ENCODE assay signal across 16 mouse cellular contexts in genomic region chr7:68301160-68301559, GRCm38 (mm10). TPM values are rescaled to one million over a fixed set of nuclear protein-coding genes. Genes with fewer than 3 reads are reported as not detected.
DNase-seq lines count a peak whose midpoint lies in the region; ATAC-seq and TF ChIP-seq lines count a peak whose summit lies in the region.
"Had no signal": no experiment of that assay in that cellular context is flagged by ENCODE, and none has a peak within 500 bp of the region (broad histone marks: within the 10 kb centered on the region; RNA-seq: fewer than 3 reads in every experiment).

No protein-coding gene starts in this region.

- no peaks in the 10 kb centered on the region for H3K27me3 ChIP-seq in hindbrain, embryonic 11.5 days (ENCODE audit: control insufficient read depth, insufficient read depth, low read length)
- no peaks in the 10 kb centered on the region for H3K27me3 ChIP-seq in hindbrain, postnatal 0 days (ENCODE audit: insufficient read depth, low read length)
- H3K27me3 ChIP-seq in midbrain, embryonic 10.5 days (ENCODE audit: low read depth, poor library complexity, severe bottlenecking), result no peaks in the 10 kb centered on the region
- no peaks in the 10 kb centered on the region for H3K27me3 ChIP-seq in midbrain, embryonic 16.5 days (ENCODE audit: control insufficient read depth, insufficient read depth, low read depth, low read length)
- no peaks in the 10 kb centered on the region for H3K27me3 ChIP-seq in limb, embryonic 14.5 days (ENCODE audit: control insufficient read depth, insufficient read depth, low read length)
- H3K27me3 ChIP-seq: liver, embryonic 13.5 days; neural tube, embryonic 12.5 days; Patski had no signal

- H3K4me3 ChIP-seq in hindbrain, embryonic 11.5 days (ENCODE audit: low read depth, low read length), result no peak overlapping the region
- no peak overlapping the region for H3K4me3 ChIP-seq in hindbrain, postnatal 0 days (ENCODE audit: low read length)
- no peak overlapping the region for H3K4me3 ChIP-seq in midbrain, embryonic 10.5 days
- H3K4me3 ChIP-seq in midbrain, embryonic 16.5 days (ENCODE audit: low read depth, low read length), result no peak overlapping the region
- H3K4me3 ChIP-seq in ES-E14 (ENCODE audit: insufficient read depth in 1 of 2, low read depth in 1 of 2, low read length in 2 of 2, poor library complexity in 1 of 2, severe bottlenecking in 1 of 2), result peak overlapping the region; percentile 28 to 63; a peak in 3 of 4 replicates
- H3K4me3 ChIP-seq in limb, embryonic 14.5 days (replicated peaks; ENCODE audit: low read length), result no peak overlapping the region
- H3K4me3 ChIP-seq: liver, embryonic 13.5 days; neural tube, embryonic 12.5 days had no signal

- no peaks in the 10 kb centered on the region for H3K4me1 ChIP-seq in hindbrain, embryonic 11.5 days (replicated peaks; ENCODE audit: control insufficient read depth, insufficient read depth, low read length)
- H3K4me1 ChIP-seq in hindbrain, postnatal 0 days (ENCODE audit: insufficient read depth, low read length), result no peaks in the 10 kb centered on the region
- peaks cover 12% of the 10 kb centered on the region; the same call in 1 of the 2 replicates for H3K4me1 ChIP-seq in midbrain, embryonic 10.5 days
- no peaks in the 10 kb centered on the region for H3K4me1 ChIP-seq in midbrain, embryonic 16.5 days (ENCODE audit: control insufficient read depth, insufficient read depth, low read length)
- no peaks in the 10 kb centered on the region for H3K4me1 ChIP-seq in ES-E14 (ENCODE audit: control insufficient read depth in 2 of 2, insufficient read depth in 2 of 2, low read length in 2 of 2, poor library complexity in 1 of 2)
- peaks cover 17% of the 10 kb centered on the region for H3K4me1 ChIP-seq in limb, embryonic 14.5 days (ENCODE audit: control insufficient read depth, insufficient read depth, low read length)
- H3K4me1 ChIP-seq: neural tube, embryonic 12.5 days had no signal

- no peaks in the 10 kb centered on the region for H3K9me3 ChIP-seq in hindbrain, embryonic 11.5 days (ENCODE audit: control insufficient read depth, low read length)
- H3K9me3 ChIP-seq in hindbrain, postnatal 0 days (ENCODE audit: low read length), result no peaks in the 10 kb centered on the region
- no peaks in the 10 kb centered on the region for H3K9me3 ChIP-seq in midbrain, embryonic 10.5 days (replicated peaks)
- H3K9me3 ChIP-seq in midbrain, embryonic 16.5 days (replicated peaks; ENCODE audit: control insufficient read depth, low read length, poor library complexity, severe bottlenecking), result no peaks in the 10 kb centered on the region
- no peaks in the 10 kb centered on the region for H3K9me3 ChIP-seq in ES-E14 (ENCODE audit: control insufficient read depth, insufficient read depth, low read depth, low read length)
- H3K9me3 ChIP-seq in limb, embryonic 14.5 days (ENCODE audit: control insufficient read depth, low read length), result no peaks in the 10 kb centered on the region
- H3K9me3 ChIP-seq: liver, embryonic 13.5 days; neural tube, embryonic 12.5 days had no signal

- no peak overlapping the region for H3K9ac ChIP-seq in hindbrain, embryonic 11.5 days (ENCODE audit: low read depth, low read length)
- no peak overlapping the region for H3K9ac ChIP-seq in hindbrain, postnatal 0 days (replicated peaks; ENCODE audit: low read length)
- no peak overlapping the region for H3K9ac ChIP-seq in midbrain, embryonic 16.5 days (ENCODE audit: low read depth, low read length)
- no peak overlapping the region; the same call in 1 of the 2 replicates for H3K9ac ChIP-seq in ES-E14 (ENCODE audit: insufficient read depth, low read depth, low read length, poor library complexity, severe bottlenecking)
- no peak overlapping the region for H3K9ac ChIP-seq in limb, embryonic 14.5 days (ENCODE audit: low read depth, low read length, severe bottlenecking)
- H3K9ac ChIP-seq: liver, embryonic 13.5 days; neural tube, embryonic 12.5 days had no signal

- in situ Hi-C loops in ES-E14 (cut with MboI; ENCODE audit: low sequenced_read_pairs in 2 of 2, unreplicated experiment in 2 of 2), result loop anchor here in 1 of 2 experiments (25.0 kb wide), 1 partner anchor 514 kb away; no protein-coding TSS in a partner anchor

- DNase-seq in hindbrain, embryonic 11.5 days (ENCODE audit: low spot score), result peak; percentile 10
- DNase-seq in hindbrain, postnatal 0 days (ENCODE audit: low spot score), result no peak
- peak; percentile 26 for DNase-seq in midbrain, embryonic 10.5 days (ENCODE audit: low spot score)
- DNase-seq in ES-E14 (ENCODE audit: low read depth, low spot score), result no peak
- peak; percentile 40 for DNase-seq in limb, embryonic 14.5 days (ENCODE audit: low spot score)
- DNase-seq in right cerebral cortex, adult 2 months (ENCODE audit: low spot score in 2 of 2), result no peak
- DNase-seq: adrenal gland, postnatal 10 days; cerebellum, adult 11 months; kidney, adult 18-20 months; liver, embryonic 13.5 days; retina, postnatal 1 day had no signal

- no peak overlapping the region for H3K27ac ChIP-seq in hindbrain, embryonic 11.5 days (ENCODE audit: low read depth, low read length)
- no peak overlapping the region for H3K27ac ChIP-seq in hindbrain, postnatal 0 days
- no peak overlapping the region for H3K27ac ChIP-seq in midbrain, embryonic 10.5 days (replicated peaks)
- H3K27ac ChIP-seq in midbrain, embryonic 16.5 days (ENCODE audit: low read length), result no peak overlapping the region
- no peak overlapping the region for H3K27ac ChIP-seq in ES-E14 (ENCODE audit: insufficient read depth, low read depth, low read length, poor library complexity, severe bottlenecking)
- no peak overlapping the region for H3K27ac ChIP-seq in limb, embryonic 14.5 days (replicated peaks; ENCODE audit: low read depth, low read length)
- H3K27ac ChIP-seq: liver, embryonic 13.5 days; neural tube, embryonic 12.5 days had no signal

- no peak for ATAC-seq in hindbrain, embryonic 11.5 days (ENCODE audit: low FRiP score)
- ATAC-seq in hindbrain, postnatal 0 days, result no peak
- no peak for ATAC-seq in midbrain, embryonic 16.5 days
- ATAC-seq in limb, embryonic 14.5 days (ENCODE audit: low FRiP score, low read depth), result no peak
- ATAC-seq: Patski had no signal

- TF ChIP-seq POLR2A in limb, embryonic 14.5 days (IDR thresholded peaks at IDR 0.05; ENCODE audit: borderline replicate concordance, extremely low read depth, insufficient read depth, insufficient read length), result no peak

- 84% methylated on average over 7 of the region's 7 CpGs for WGBS in hindbrain, embryonic 11.5 days
- WGBS in hindbrain, postnatal 0 days, result 79% methylated on average over 7 of the region's 7 CpGs
- 81% methylated on average over 7 of the region's 7 CpGs for WGBS in midbrain, embryonic 10.5 days
- WGBS in midbrain, embryonic 16.5 days, result 77% methylated on average over 7 of the region's 7 CpGs
- 63% methylated on average over 7 of the region's 7 CpGs for WGBS in limb, embryonic 14.5 days

- no peak for TF ChIP-seq CTCF in hindbrain, postnatal 0 days (IDR thresholded peaks at IDR 0.05; ENCODE audit: low read depth)

- no peaks in the 10 kb centered on the region for H3K36me3 ChIP-seq in hindbrain, embryonic 11.5 days (ENCODE audit: control insufficient read depth, insufficient read depth, low read length)
- no peaks in the 10 kb centered on the region for H3K36me3 ChIP-seq in hindbrain, postnatal 0 days (ENCODE audit: insufficient read depth, low read length)
- no peaks in the 10 kb centered on the region for H3K36me3 ChIP-seq in midbrain, embryonic 10.5 days
- no peaks in the 10 kb centered on the region for H3K36me3 ChIP-seq in midbrain, embryonic 16.5 days (ENCODE audit: control insufficient read depth, insufficient read depth, low read length)
- no peaks in the 10 kb centered on the region for H3K36me3 ChIP-seq in ES-E14 (ENCODE audit: control insufficient read depth, insufficient read depth, low read length, poor library complexity, severe bottlenecking)
- no peaks in the 10 kb centered on the region for H3K36me3 ChIP-seq in limb, embryonic 14.5 days (ENCODE audit: control insufficient read depth, insufficient read depth, low read length)
- H3K36me3 ChIP-seq: liver, embryonic 13.5 days; neural tube, embryonic 12.5 days had no signal

- no peak overlapping the region for H3K4me2 ChIP-seq in hindbrain, embryonic 11.5 days (replicated peaks; ENCODE audit: low read depth, low read length)
- no peak overlapping the region for H3K4me2 ChIP-seq in hindbrain, postnatal 0 days (ENCODE audit: low read depth, low read length)
- H3K4me2 ChIP-seq in midbrain, embryonic 16.5 days (ENCODE audit: low read length), result no peak overlapping the region
- peak overlapping the region; percentile 18; the same call in 1 of the 2 replicates for H3K4me2 ChIP-seq in limb, embryonic 14.5 days (replicated peaks; ENCODE audit: low read depth, low read length, severe bottlenecking)
- H3K4me2 ChIP-seq: liver, embryonic 13.5 days; neural tube, embryonic 12.5 days had no signal

TF ChIP-seq in ES-E14, 5 proteins besides CTCF, POLR2A, EP300 and RAD21:
- no peak for TF ChIP-seq HCFC1 (IDR thresholded peaks at IDR 0.05; ENCODE audit: borderline replicate concordance, insufficient read depth, low read length)
- peak; percentile 71; the same call in 1 of the 2 replicates for TF ChIP-seq CHD2 (IDR thresholded peaks at IDR 0.05; ENCODE audit: low read depth, low read length)

RNA-seq across cellular contexts. Expression of gene Fam169b, which starts 27.5 kb away (rescaled TPM):
- polyA plus RNA-seq in hindbrain, embryonic 11.5 days (2014; fragmentation: Nextera tagmentation; extraction: Ambion mirVana), result 0.21 and 0.36 TPM in 2 replicates
- 0.21 TPM in 1 of 2 replicates, not detected in the other for total RNA-seq in hindbrain, postnatal 0 days (2014; rRNA removed)
- polyA plus RNA-seq in hindbrain, postnatal 0 days (2015; fragmentation: Nextera tagmentation; extraction: Ambion mirVana), result 0.15 TPM in 1 of 2 replicates, not detected in the other
- 0.26 and 0.30 TPM in 2 replicates for polyA plus RNA-seq in midbrain, embryonic 10.5 days (2016; fragmentation: Nextera tagmentation; extraction: Ambion mirVana)
- polyA plus RNA-seq in midbrain, embryonic 16.5 days (2015; fragmentation: Nextera tagmentation; extraction: Ambion mirVana), result 0.16 TPM in 1 of 2 replicates, not detected in the other
- 3.6 and 5.7 TPM in 2 replicates for total RNA-seq in ES-E14 (2012; rRNA removed)
- 1.9 and 2.5 TPM in 2 replicates for polyA plus RNA-seq in limb, embryonic 14.5 days (2012; rRNA removed)
- 1.0 TPM in 2 replicates for polyA plus RNA-seq in limb, embryonic 14.5 days (2014; fragmentation: Nextera tagmentation; extraction: Ambion mirVana)

RNA-seq across cellular contexts. Expression of gene Pgpep1l, which starts 37.1 kb away (rescaled TPM):
- not detected in 2 replicates for polyA plus RNA-seq in hindbrain, embryonic 11.5 days (2014; fragmentation: Nextera tagmentation; extraction: Ambion mirVana)
- total RNA-seq in hindbrain, postnatal 0 days (2014; rRNA removed), result 0.68 TPM in 1 of 2 replicates, not detected in the other
- polyA plus RNA-seq in hindbrain, postnatal 0 days (2015; fragmentation: Nextera tagmentation; extraction: Ambion mirVana), result 0.24 TPM in 1 of 2 replicates, not detected in the other
- polyA plus RNA-seq in midbrain, embryonic 10.5 days (2016; fragmentation: Nextera tagmentation; extraction: Ambion mirVana), result not detected in 2 replicates
- not detected in 2 replicates for polyA plus RNA-seq in midbrain, embryonic 16.5 days (2015; fragmentation: Nextera tagmentation; extraction: Ambion mirVana)
- 0.32 and 0.45 TPM in 2 replicates for total RNA-seq in ES-E14 (2012; rRNA removed)
- 0.59 and 0.80 TPM in 2 replicates for polyA plus RNA-seq in limb, embryonic 14.5 days (2012; rRNA removed)
- 0.19 TPM in 1 of 2 replicates, not detected in the other for polyA plus RNA-seq in limb, embryonic 14.5 days (2014; fragmentation: Nextera tagmentation; extraction: Ambion mirVana)
- total RNA-seq: hematopoietic stem cell, adult 5-6 weeks; megakaryocyte-erythroid progenitor cell, adult 5-6 weeks had no signal
- polyA plus RNA-seq: liver, embryonic 13.5 days; neural tube, embryonic 12.5 days; Patski had no signal

Comparison
In these comparisons a context has a peak if more than half of its experiments do, and no peak if none do; other contexts are left out.
1. DNase-seq: peak in hindbrain, embryonic 11.5 days (single experiment), midbrain, embryonic 10.5 days (single experiment) and limb, embryonic 14.5 days (single experiment); none in hindbrain, postnatal 0 days (single experiment), ES-E14 (single experiment) and right cerebral cortex, adult 2 months (0 of 2).
2. H3K4me3 ChIP-seq: peak in ES-E14 (2 of 2); none in hindbrain, embryonic 11.5 days (single experiment), hindbrain, postnatal 0 days (single experiment), midbrain, embryonic 10.5 days (single experiment), midbrain, embryonic 16.5 days (single experiment) and limb, embryonic 14.5 days (single experiment).